19 mouse cellular contexts compared by ENCODE assay signal in genomic region chr10:58548739-58549138, GRCm38 (mm10). TPM values are rescaled to one million over a fixed set of nuclear protein-coding genes. Genes with fewer than 3 reads are reported as not detected.
DNase-seq lines count a peak whose midpoint lies in the region; ATAC-seq and TF ChIP-seq lines count a peak whose summit lies in the region.
"Had no signal": no experiment of that assay in that cellular context is flagged by ENCODE, and none has a peak within 500 bp of the region (broad histone marks: within the 10 kb centered on the region; RNA-seq: fewer than 3 reads in every experiment).

No protein-coding gene starts in this region.

- peak; percentile 59 for TF ChIP-seq CTCF in kidney, adult 2 months (conservative IDR thresholded peaks at IDR 0.05; ENCODE audit: insufficient read depth, insufficient read length, low read depth, low read length)
- 0 out of 2 replicates have a peak, but pooled peaks have one; percentile 3 for TF ChIP-seq CTCF in midbrain, postnatal 0 days (IDR thresholded peaks at IDR 0.05)
- peak; percentile 11; the same call in 1 of the 2 replicates for TF ChIP-seq CTCF in small intestine, adult 2 months (IDR thresholded peaks at IDR 0.05; ENCODE audit: extremely low read depth, insufficient read length, insufficient replicate concordance, low read depth, low read length)

- no peak for ATAC-seq in kidney, embryonic 14.5 days (ENCODE audit: low FRiP score, low TSS enrichment)
- no peak for ATAC-seq in midbrain, postnatal 0 days (ENCODE audit: low FRiP score)
- ATAC-seq in midbrain, embryonic 16.5 days, result no peak
- no peak for ATAC-seq in granulocyte monocyte progenitor cell, adult 5-6 weeks (replicated peaks; ENCODE audit: poor library complexity, severe bottlenecking)
- ATAC-seq: CD4-positive, CD25-positive, alpha-beta regulatory T cell, adult 4 months had no signal

- H3K4me1 ChIP-seq in kidney, adult 2 months (ENCODE audit: control insufficient read depth, insufficient read depth, low read length), result no peaks in the 10 kb centered on the region
- no peaks in the 10 kb centered on the region for H3K4me1 ChIP-seq in kidney, embryonic 14.5 days (ENCODE audit: control insufficient read depth, insufficient read depth, low read length)
- H3K4me1 ChIP-seq in midbrain, postnatal 0 days (ENCODE audit: insufficient read depth, low read length), result no peaks in the 10 kb centered on the region
- H3K4me1 ChIP-seq in midbrain, embryonic 16.5 days (ENCODE audit: control insufficient read depth, insufficient read depth, low read length), result no peaks in the 10 kb centered on the region
- no peaks in the 10 kb centered on the region for H3K4me1 ChIP-seq in small intestine, adult 2 months (ENCODE audit: control insufficient read depth, insufficient read depth, insufficient read length, low read length)
- H3K4me1 ChIP-seq: embryonic facial prominence, embryonic 13.5 days; forebrain, embryonic 10.5 days; midbrain, embryonic 10.5 days had no signal

- H3K4me2 ChIP-seq in kidney, embryonic 14.5 days (replicated peaks; ENCODE audit: low read depth, low read length), result no peak overlapping the region
- no peak overlapping the region for H3K4me2 ChIP-seq in midbrain, postnatal 0 days (ENCODE audit: low read depth, low read length, poor library complexity, severe bottlenecking)
- no peak overlapping the region for H3K4me2 ChIP-seq in midbrain, embryonic 16.5 days (ENCODE audit: low read length)
- H3K4me2 ChIP-seq: embryonic facial prominence, embryonic 13.5 days; heart, embryonic 11.5 days had no signal

- no peaks in the 10 kb centered on the region for H3K36me3 ChIP-seq in kidney, adult 2 months (ENCODE audit: control insufficient read depth, insufficient read depth, low read length)
- H3K36me3 ChIP-seq in kidney, embryonic 14.5 days (ENCODE audit: control insufficient read depth, insufficient read depth, low read length), result no peaks in the 10 kb centered on the region
- H3K36me3 ChIP-seq in midbrain, postnatal 0 days (ENCODE audit: insufficient read depth, low read length), result no peaks in the 10 kb centered on the region
- no peaks in the 10 kb centered on the region for H3K36me3 ChIP-seq in midbrain, embryonic 16.5 days (ENCODE audit: control insufficient read depth, insufficient read depth, low read length)
- H3K36me3 ChIP-seq in small intestine, adult 2 months (ENCODE audit: control insufficient read depth, insufficient read depth, low read length), result no peaks in the 10 kb centered on the region

- DNase-seq in kidney, adult 2 months, result peak; percentile 55
- DNase-seq in midbrain, postnatal 0 days (ENCODE audit: low spot score), result no peak
- peak; percentile 69 for DNase-seq in ZHBTc4 (ENCODE audit: low read depth, low spot score)
- DNase-seq in heart, adult 18-20 months, result no peak
- DNase-seq: adrenal gland, postnatal 10 days; cerebellum, postnatal 25 days; heart, postnatal 4 days; left cerebral cortex, postnatal 4 days; lung, adult 2 months; right cerebral cortex, postnatal 25 days had no signal

- no peaks in the 10 kb centered on the region for H3K27me3 ChIP-seq in kidney, adult 2 months (replicated peaks; ENCODE audit: control insufficient read depth, insufficient read depth, low read length)
- no peaks in the 10 kb centered on the region for H3K27me3 ChIP-seq in kidney, embryonic 14.5 days (ENCODE audit: control insufficient read depth, insufficient read depth, low read length)
- H3K27me3 ChIP-seq in midbrain, postnatal 0 days (ENCODE audit: insufficient read depth, low read length), result no peaks in the 10 kb centered on the region
- no peaks in the 10 kb centered on the region for H3K27me3 ChIP-seq in midbrain, embryonic 16.5 days (ENCODE audit: control insufficient read depth, insufficient read depth, low read depth, low read length)
- no peaks in the 10 kb centered on the region for H3K27me3 ChIP-seq in small intestine, adult 2 months (ENCODE audit: control insufficient read depth, insufficient read depth, low read length)
- H3K27me3 ChIP-seq: embryonic facial prominence, embryonic 13.5 days had no signal

- TF ChIP-seq POLR2A in kidney, adult 2 months (IDR thresholded peaks at IDR 0.05; ENCODE audit: low read depth, low read length), result no peak
- no peak for TF ChIP-seq POLR2A in small intestine, adult 2 months (IDR thresholded peaks at IDR 0.05; ENCODE audit: low read depth, low read length)

- no peaks in the 10 kb centered on the region for H3K9me3 ChIP-seq in kidney, embryonic 14.5 days (ENCODE audit: control insufficient read depth, low read length)
- H3K9me3 ChIP-seq in midbrain, postnatal 0 days (ENCODE audit: low read length), result no peaks in the 10 kb centered on the region
- H3K9me3 ChIP-seq in midbrain, embryonic 16.5 days (replicated peaks; ENCODE audit: control insufficient read depth, low read length, poor library complexity, severe bottlenecking), result no peaks in the 10 kb centered on the region
- H3K9me3 ChIP-seq: embryonic facial prominence, embryonic 13.5 days; forebrain, embryonic 10.5 days; midbrain, embryonic 10.5 days had no signal

- H3K9ac ChIP-seq in kidney, embryonic 14.5 days (ENCODE audit: low read depth, low read length), result no peak overlapping the region
- H3K9ac ChIP-seq in midbrain, postnatal 0 days (replicated peaks; ENCODE audit: low read length, poor library complexity, severe bottlenecking), result no peak overlapping the region
- no peak overlapping the region for H3K9ac ChIP-seq in midbrain, embryonic 16.5 days (ENCODE audit: low read depth, low read length)
- H3K9ac ChIP-seq: embryonic facial prominence, embryonic 13.5 days had no signal

- no peak overlapping the region for H3K4me3 ChIP-seq in kidney, adult 2 months (ENCODE audit: insufficient read depth, low read depth, low read length)
- no peak overlapping the region for H3K4me3 ChIP-seq in kidney, embryonic 14.5 days (ENCODE audit: low read length)
- H3K4me3 ChIP-seq in midbrain, postnatal 0 days (ENCODE audit: low read depth, low read length), result no peak overlapping the region
- no peak overlapping the region for H3K4me3 ChIP-seq in midbrain, embryonic 16.5 days (ENCODE audit: low read depth, low read length)
- H3K4me3 ChIP-seq in small intestine, adult 2 months (ENCODE audit: low read depth, low read length), result no peak overlapping the region
- H3K4me3 ChIP-seq: embryonic facial prominence, embryonic 13.5 days; forebrain, embryonic 10.5 days; midbrain, embryonic 10.5 days had no signal

- H3K27ac ChIP-seq in kidney, adult 2 months (ENCODE audit: insufficient read depth, low read depth, low read length), result no peak overlapping the region
- H3K27ac ChIP-seq in kidney, embryonic 14.5 days (ENCODE audit: low read depth, low read length), result no peak overlapping the region
- H3K27ac ChIP-seq in midbrain, postnatal 0 days (ENCODE audit: low read depth, low read length), result no peak overlapping the region
- H3K27ac ChIP-seq in midbrain, embryonic 16.5 days (ENCODE audit: low read length), result no peak overlapping the region
- no peak overlapping the region for H3K27ac ChIP-seq in small intestine, adult 2 months (ENCODE audit: insufficient read depth, low read depth, low read length)
- H3K27ac ChIP-seq: embryonic facial prominence, embryonic 13.5 days; forebrain, embryonic 10.5 days; midbrain, embryonic 10.5 days had no signal

RNA-seq across cellular contexts. Expression of gene Ccdc138, which starts 51.0 kb away (rescaled TPM):
- polyA plus RNA-seq in kidney, adult 2 months (2012; rRNA removed), result 0.67 and 1.0 TPM in 2 replicates
- polyA plus RNA-seq in kidney, embryonic 14.5 days (2014; fragmentation: Nextera tagmentation; extraction: Ambion mirVana), result 10.8 and 12.0 TPM in 2 replicates
- total RNA-seq in midbrain, postnatal 0 days (2014; rRNA removed), result 2.9 and 5.1 TPM in 2 replicates
- polyA plus RNA-seq in midbrain, postnatal 0 days (2015; fragmentation: Nextera tagmentation; extraction: Ambion mirVana), result 6.0 and 7.4 TPM in 2 replicates
- 10.1 and 11.0 TPM in 2 replicates for polyA plus RNA-seq in midbrain, embryonic 16.5 days (2015; fragmentation: Nextera tagmentation; extraction: Ambion mirVana)
- polyA plus RNA-seq in small intestine, adult 2 months (2012; rRNA removed), result 0.20 and 0.32 TPM in 2 replicates
- 1 to 10 TPM in 1 of 2 experiments, under 1 TPM in 1; 0.37 to 1.0 TPM for total RNA-seq in heart, adult 18-20 months (2021)
- total RNA-seq in granulocyte monocyte progenitor cell, adult 5-6 weeks (2014; fragmentation: Nextera tagmentation), result 6.3 and 7.9 TPM in 2 replicates
- total RNA-seq in granulocyte monocyte progenitor cell, adult 5-6 weeks (2017), result 5.8 and 6.0 TPM in 2 replicates

Comparison
In these comparisons a context has a peak if more than half of its experiments do, and no peak if none do; other contexts are left out.
1. DNase-seq: peak in kidney, adult 2 months (single experiment) and ZHBTc4 (single experiment); none in midbrain, postnatal 0 days (single experiment) and heart, adult 18-20 months (0 of 2).
2. CTCF ChIP-seq: peak in every context shown above with its lines; median percentile 59 in kidney, adult 2 months; 11 in small intestine, adult 2 months; 3 in midbrain, postnatal 0 days.